Mouse (Mus musculus) thymus, postnatal 0 days (tissue): ENCODE data around the gene Hoxc5. TPM values are rescaled to one million over a fixed set of nuclear protein-coding genes. Genes with fewer than 3 reads are reported as not detected.

ENCODE experiments used
- DNase-seq: peaks from one replicate; pipeline ENCODE4 v3.0.0-alpha.2; 2015; ENCODE audit warnings: low spot score
- polyA plus RNA-seq: library from polyadenylated mRNA; unstranded; fragments of >200 nt; fragmentation: Nextera tagmentation; extraction: Ambion mirVana; gene quantifications from 2 replicates; pipeline ENCODE4 v1.2.1, GENCODE M21; 2015

Hoxc5 gene
- polyA plus RNA-seq, 1 experiment from 2014 or later, result 0.16 TPM

DNA sequence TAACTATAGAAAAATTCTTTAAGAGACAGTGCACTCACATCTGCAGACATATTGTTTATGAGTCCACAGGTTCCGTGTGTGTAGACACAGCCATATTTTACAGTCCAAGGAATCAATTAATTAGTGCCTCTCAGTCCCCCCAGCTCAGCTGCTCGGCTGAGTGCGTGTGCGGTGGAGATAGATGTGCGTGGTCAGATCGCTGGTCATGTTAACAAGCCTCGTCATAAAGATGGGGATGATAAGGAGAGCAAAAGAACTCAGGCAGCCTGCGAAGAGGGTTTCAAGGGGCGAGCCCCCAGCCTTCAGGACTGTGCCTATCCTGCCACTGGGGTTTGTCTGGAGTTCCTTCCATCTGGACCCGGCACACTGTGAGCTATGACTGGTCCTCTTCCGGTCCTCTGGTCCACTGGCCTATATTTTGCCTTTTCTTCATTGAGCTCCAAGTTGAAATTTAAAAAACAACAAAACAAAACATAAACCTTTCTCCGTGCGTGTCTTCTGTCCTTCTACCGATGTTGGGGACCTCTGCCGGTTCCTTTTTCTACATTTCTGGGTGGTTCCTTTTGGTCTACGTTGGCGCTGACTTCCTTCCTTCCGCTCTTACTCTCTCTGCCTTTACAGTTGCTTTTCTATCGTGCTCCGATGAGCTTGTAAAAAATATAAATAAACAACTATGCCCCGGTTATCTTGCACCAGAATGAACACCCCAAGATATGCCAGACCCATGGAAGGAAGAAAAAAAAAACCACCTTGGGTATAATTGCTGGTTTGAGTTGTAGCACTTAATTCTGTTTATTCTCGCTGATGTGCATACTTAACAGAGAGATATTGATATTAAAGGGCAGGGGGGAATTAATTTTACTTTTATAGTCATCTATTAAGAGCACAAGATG lies 21.8 kb upstream of the Hoxc5 start:
- DNase-seq, result no peak

DNA sequence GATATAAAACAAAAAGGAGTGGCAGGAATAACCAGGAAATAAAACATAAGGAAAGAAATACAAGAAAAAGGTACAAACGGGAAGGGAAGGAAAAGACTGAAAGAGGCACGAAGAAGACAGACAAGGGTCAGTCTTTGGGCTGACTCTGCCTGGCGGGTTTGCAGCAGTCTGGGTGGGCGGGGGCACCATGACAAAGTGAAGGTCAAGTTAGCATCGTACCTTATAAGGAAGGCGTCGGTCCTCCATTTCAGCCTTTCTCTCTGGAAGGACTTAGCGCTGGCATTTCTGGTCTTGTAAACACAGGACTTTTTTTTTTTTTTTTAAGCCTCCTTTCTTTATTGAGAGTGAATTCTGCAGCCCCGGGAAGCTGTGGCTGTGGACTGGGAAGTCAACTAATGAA lies 20.0 kb upstream of the Hoxc5 start:
- DNase-seq, result no peak

- DNase-seq, result no peak
Measured at GRCm38 (mm10) chr15:102948842-102949241, 18.4 kb upstream of the Hoxc5 start.

GRCm38 (mm10) chr15:102949696-102950095 lies 17.5 kb upstream of the Hoxc5 start:
- DNase-seq, result no peak

GRCm38 (mm10) chr15:102950877-102951276 lies 16.4 kb upstream of the Hoxc5 start:
- DNase-seq, result no peak

DNA sequence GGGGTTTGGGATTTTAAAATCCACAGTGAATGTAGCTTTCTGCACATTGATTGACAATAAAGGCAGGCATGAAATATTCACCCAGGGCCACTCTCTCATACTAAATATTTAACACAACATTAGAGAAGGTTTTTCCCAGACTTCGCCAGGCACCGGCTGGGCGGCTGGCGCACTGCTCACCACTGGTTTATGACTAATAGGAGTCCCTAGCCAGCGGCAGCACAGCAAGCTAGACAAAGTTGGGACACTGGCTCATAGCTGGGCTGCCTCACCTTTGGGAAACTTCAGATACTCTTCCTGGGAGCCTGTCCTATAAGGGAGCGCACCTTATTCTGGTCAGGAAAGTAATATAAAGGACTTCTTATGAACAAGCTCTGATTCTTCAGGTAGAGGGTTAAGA lies 13.7 kb upstream of the Hoxc5 start:
- DNase-seq, result no peak

GRCm38 (mm10) chr15:102954192-102955006 lies 12.8 kb upstream of the Hoxc5 start, which contains the start of gene Hoxc11:
TSS of gene Hoxc11 (plus strand) at chr15:102954427.
- no peak for DNase-seq

GRCm38 (mm10) chr15:102955007-102955382 lies 12.2 kb upstream of the Hoxc5 start:
- DNase-seq, result no peak

DNA sequence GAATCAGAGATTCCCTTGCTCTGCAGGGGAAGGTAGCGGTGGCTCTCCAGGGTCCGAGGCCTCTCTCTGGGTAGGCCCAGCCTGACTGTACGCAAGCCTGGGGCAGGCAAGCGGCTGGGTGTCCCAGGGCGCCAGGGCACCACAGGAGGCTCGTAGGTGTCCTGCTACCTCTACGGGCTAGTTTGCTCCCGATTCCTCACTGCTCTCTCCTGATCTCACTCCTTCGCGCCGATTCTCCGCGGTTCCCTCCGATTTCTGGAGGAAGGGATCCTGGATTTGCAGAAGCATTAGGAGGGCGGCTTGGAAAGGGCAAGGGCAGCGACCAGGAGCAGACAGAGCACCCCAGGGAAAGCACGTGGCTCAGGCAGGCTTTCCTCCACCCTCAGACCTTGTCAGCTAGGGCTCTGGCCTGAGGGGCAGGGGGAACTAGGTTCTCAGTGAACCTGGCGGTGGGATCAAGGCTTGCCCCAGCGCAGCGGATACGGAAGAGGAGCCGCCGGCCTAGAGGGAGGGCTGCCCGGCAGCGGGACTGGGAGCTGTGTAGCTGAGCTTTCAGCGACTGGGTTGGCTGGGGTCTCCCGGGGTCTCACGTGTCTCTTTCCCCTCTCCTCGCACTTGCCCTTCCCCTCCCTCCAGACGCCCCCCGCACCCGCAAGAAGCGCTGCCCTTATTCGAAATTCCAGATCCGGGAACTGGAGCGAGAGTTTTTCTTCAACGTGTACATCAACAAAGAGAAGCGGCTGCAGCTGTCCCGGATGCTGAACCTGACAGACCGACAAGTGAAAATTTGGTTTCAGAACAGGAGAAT lies 11.2 kb upstream of the Hoxc5 start:
- no peak for DNase-seq

- no peak for DNase-seq
Measured at GRCm38 (mm10) chr15:102956906-102957305, 10.3 kb upstream of the Hoxc5 start.

- DNase-seq, result no peak
Measured at GRCm38 (mm10) chr15:102959663-102960191, 7.5 kb upstream of the Hoxc5 start.

DNA sequence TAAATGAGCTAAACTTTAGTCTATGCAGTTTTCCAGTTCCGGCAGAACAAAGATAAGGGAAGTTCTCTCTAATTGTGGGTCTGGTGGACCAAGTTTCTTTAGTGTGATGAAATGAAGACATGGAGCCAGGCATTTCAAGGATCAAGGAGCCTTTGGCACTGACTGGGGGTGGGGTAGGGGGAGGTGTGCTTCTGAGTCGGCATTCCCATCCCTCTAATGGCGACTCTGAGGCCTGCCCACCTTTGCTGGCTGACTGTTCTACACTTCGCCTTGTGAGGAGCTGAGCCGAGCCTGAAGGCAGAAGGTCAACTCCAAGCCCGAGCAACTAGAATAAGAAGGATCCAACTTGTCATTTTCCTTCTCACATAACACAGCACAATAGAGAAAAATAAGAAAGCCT lies 5.5 kb upstream of the Hoxc5 start:
- DNase-seq, result no peak

DNA sequence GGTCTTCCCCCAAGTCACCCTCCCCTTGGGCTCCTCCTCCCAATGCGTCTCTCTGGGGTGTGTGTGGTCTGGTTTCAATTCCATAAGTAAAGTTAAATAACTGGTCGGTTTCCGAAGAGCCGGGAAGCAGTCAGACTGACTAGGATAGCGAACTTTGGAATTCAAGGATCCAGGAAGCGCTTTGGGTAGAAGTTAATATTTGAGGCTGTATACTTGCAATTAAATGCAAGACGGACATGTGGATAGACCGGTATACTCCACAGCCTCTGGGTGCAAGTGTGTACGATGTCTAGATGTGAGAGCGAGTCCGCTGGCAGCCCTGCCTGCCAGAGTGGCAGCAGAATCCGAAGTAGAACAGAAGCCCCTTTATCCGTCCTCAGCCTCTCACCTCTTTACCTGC lies 4.8 kb upstream of the Hoxc5 start:
- no peak for DNase-seq

GRCm38 (mm10) chr15:102963259-102963658 lies 4.0 kb upstream of the Hoxc5 start:
- DNase-seq, result no peak

GRCm38 (mm10) chr15:102963671-102964640 lies 3.3 kb upstream of the Hoxc5 start:
- no peak for DNase-seq

- DNase-seq, result no peak
Measured at GRCm38 (mm10) chr15:102965003-102965891, 2.0 kb upstream of the Hoxc5 start.

- peak; percentile 52 for DNase-seq
Measured at GRCm38 (mm10) chr15:102965892-102966775, 1.1 kb upstream of the Hoxc5 start.

- DNase-seq, result no peak
Measured at GRCm38 (mm10) chr15:102966776-102967311, 399 bp upstream of the Hoxc5 start, which contains the start of gene Hoxc10. TSS of gene Hoxc10 (plus strand) at chr15:102966796.
